In genomic region chr10:97375824-97376223, GRCm38 (mm10) we compare ENCODE assay signal across 7 mouse cellular contexts.
DNase-seq lines count a peak whose midpoint lies in the region; ATAC-seq and TF ChIP-seq lines count a peak whose summit lies in the region.

No protein-coding gene starts in this region.

- peak; percentile 49; the same call in 1 of the 2 replicates for ATAC-seq in G1E (ENCODE audit: extremely low read depth, insufficient number of reproducible peaks, low FRiP score, poor library complexity, severe bottlenecking)
- ATAC-seq in heart, postnatal 0 days (ENCODE audit: insufficient read depth, low read depth) = 0 out of 2 replicates have a peak, but pooled peaks have one; percentile 20
- ATAC-seq in megakaryocyte, adult 5-6 weeks (ENCODE audit: poor library complexity, severe bottlenecking) = peak; percentile 84

- no peak overlapping the region for H3K27ac ChIP-seq in heart, postnatal 0 days (ENCODE audit: low read depth)

- no peaks in the 10 kb centered on the region for H3K4me1 ChIP-seq in G1E (ENCODE audit: insufficient read depth, low read depth, low read length)
- H3K4me1 ChIP-seq in heart, postnatal 0 days (ENCODE audit: control insufficient read depth, insufficient read depth) = no peaks in the 10 kb centered on the region

- TF ChIP-seq EP300 in heart, postnatal 0 days (IDR thresholded peaks at IDR 0.05; ENCODE audit: low read depth) = no peak

- WGBS in heart, postnatal 0 days = 13% methylated on average over 2 of the region's 2 CpGs

- no peaks in the 10 kb centered on the region for H3K27me3 ChIP-seq in G1E (ENCODE audit: insufficient read depth, low read length)
- H3K27me3 ChIP-seq in heart, postnatal 0 days (ENCODE audit: control insufficient read depth, insufficient read depth, low read length) = no peaks in the 10 kb centered on the region
- H3K27me3 ChIP-seq in splenic B cell, adult 2 months (ENCODE audit: control insufficient read depth, insufficient read depth, low read length, poor library complexity, severe bottlenecking) = no peaks in the 10 kb centered on the region

- no peak overlapping the region for H3K9ac ChIP-seq in heart, postnatal 0 days (replicated peaks; ENCODE audit: low read depth, low read length)

- TF ChIP-seq CTCF in G1E (IDR thresholded peaks at IDR 0.05; ENCODE audit: low read depth, low read length) = peak; percentile 21; the same call in 1 of the 2 replicates
- peak; percentile 86 for TF ChIP-seq CTCF in heart, postnatal 0 days (IDR thresholded peaks at IDR 0.05; ENCODE audit: low read depth)

- H3K4me3 ChIP-seq in G1E (ENCODE audit: low read depth, low read length) = no peak overlapping the region
- no peak overlapping the region for H3K4me3 ChIP-seq in heart, postnatal 0 days (ENCODE audit: low read depth, low read length)

- H3K9me3 ChIP-seq in G1E (replicated peaks) = no peaks in the 10 kb centered on the region
- no peaks in the 10 kb centered on the region for H3K9me3 ChIP-seq in heart, postnatal 0 days (replicated peaks; ENCODE audit: control insufficient read depth, low read length)

- no peaks in the 10 kb centered on the region for H3K36me3 ChIP-seq in G1E (replicated peaks)
- no peaks in the 10 kb centered on the region for H3K36me3 ChIP-seq in heart, postnatal 0 days (replicated peaks; ENCODE audit: control insufficient read depth, insufficient read depth, low read length)
- H3K36me3 ChIP-seq in splenic B cell, adult 2 months (ENCODE audit: control insufficient read depth, insufficient read depth, low read length, poor library complexity, severe bottlenecking) = no peaks in the 10 kb centered on the region

- no peak overlapping the region for H3K4me2 ChIP-seq in heart, postnatal 0 days (ENCODE audit: low read depth, low read length)

- no peak for DNase-seq in G1E (ENCODE audit: low spot score)
- DNase-seq in adrenal gland, postnatal 10 days = peak; percentile 74
- peak; percentile 90 for DNase-seq in embryo, embryonic 10.5 days (ENCODE audit: low spot score)
- DNase-seq in heart, postnatal 0 days (ENCODE audit: low spot score) = peak; percentile 63
- peak; percentile 33 for DNase-seq in layer of hippocampus, adult 9-10 months (ENCODE audit: low spot score)
- peak; percentile 72 for DNase-seq in splenic B cell, adult 2 months (ENCODE audit: low read depth, low spot score)

Comparison
In these comparisons a context has a peak if more than half of its experiments do, and no peak if none do; other contexts are left out.
1. ATAC-seq: peak in every context shown above with its lines; median percentile 84 in megakaryocyte, adult 5-6 weeks; 49 in G1E; 20 in heart, postnatal 0 days.